Mouse (Mus musculus): ENCODE measurements around the gene Mthfd2. TPM values are rescaled to one million over a fixed set of nuclear protein-coding genes. Genes with fewer than 3 reads are reported as not detected.

Mthfd2 gene
- polyA plus RNA-seq, 1 experiment from 2014 or later, result 27.2 TPM

GRCm38 (mm10) chr6:83327591-83328190 is 2.0 kb upstream of the Mthfd2 start:
- Histone ChIP-seq H3K36me3 (peaks cover 38% of the 10 kb centered on the region), H3K4me2 (replicated peaks) (no peak overlapping the region), H3K9ac (no peak overlapping the region), H3K4me1 (peaks cover 12% of the 10 kb centered on the region), H3K4me3 (replicated peaks) (no peak overlapping the region), H3K27ac (replicated peaks) (no peak overlapping the region), H3K27me3 (no peaks in the 10 kb centered on the region), H3K9me3 (replicated peaks) (no peaks in the 10 kb centered on the region)
- ATAC-seq (ENCODE audit: insufficient number of reproducible peaks, low FRiP score, low TSS enrichment, low read depth), result no peak
- WGBS, result 81% methylated on average over 3 of the region's 3 CpGs

- no peaks in the 10 kb centered on the region for H3K9me3 ChIP-seq (replicated peaks)
- peak overlapping the region; percentile 81 for H3K4me3 ChIP-seq (replicated peaks)
- H3K27me3 ChIP-seq, result no peaks in the 10 kb centered on the region
- 48% methylated on average over 6 of the region's 6 CpGs for WGBS
- peaks cover 12% of the 10 kb centered on the region for H3K4me1 ChIP-seq
- H3K4me2 ChIP-seq (replicated peaks), result peak overlapping the region; percentile 72
- H3K9ac ChIP-seq, result peak overlapping the region; percentile 78; the same call in 1 of the 2 replicates
- peaks cover 30% of the 10 kb centered on the region for H3K36me3 ChIP-seq
- ATAC-seq (ENCODE audit: insufficient number of reproducible peaks, low FRiP score, low TSS enrichment, low read depth), result no peak
- H3K27ac ChIP-seq (replicated peaks), result no peak overlapping the region
Measured at GRCm38 (mm10) chr6:83326761-83327160, 1.1 kb upstream of the Mthfd2 start.

DNA sequence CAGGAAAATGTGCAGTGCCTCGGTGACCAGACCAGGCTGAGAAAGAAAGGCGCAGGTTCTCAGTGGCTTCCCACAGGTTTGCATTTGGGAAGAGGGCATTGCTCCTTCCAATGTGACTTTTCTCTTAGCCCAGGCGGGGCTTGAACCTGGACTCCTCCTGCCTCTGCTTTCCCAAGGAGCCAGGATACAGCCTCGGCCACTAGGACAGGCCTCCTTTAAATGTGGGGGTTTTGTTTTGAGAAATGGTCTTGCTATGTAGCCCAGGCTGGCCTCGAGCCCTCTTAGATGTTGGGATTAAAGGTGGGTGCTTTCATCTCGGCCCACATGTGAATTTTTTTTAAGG is 657 bp upstream of the Mthfd2 start:
- peak overlapping the region; percentile 78 for H3K9ac ChIP-seq
- no peak for ATAC-seq (ENCODE audit: insufficient number of reproducible peaks, low FRiP score, low TSS enrichment, low read depth)
- peak overlapping the region; percentile 95 for H3K27ac ChIP-seq (replicated peaks)
- H3K36me3 ChIP-seq, result peaks cover 27% of the 10 kb centered on the region; the same call in 1 of the 2 replicates
- H3K27me3 ChIP-seq, result no peaks in the 10 kb centered on the region
- WGBS, result 7% methylated on average over 6 of the region's 6 CpGs
- H3K4me3 ChIP-seq (replicated peaks), result peak overlapping the region; percentile 81
- no peaks in the 10 kb centered on the region for H3K9me3 ChIP-seq (replicated peaks)
- H3K4me1 ChIP-seq, result peaks cover 12% of the 10 kb centered on the region
- H3K4me2 ChIP-seq (replicated peaks), result peak overlapping the region; percentile 72

- Histone ChIP-seq H3K4me1 (peaks cover 12% of the 10 kb centered on the region), H3K4me2 (replicated peaks) (no peak overlapping the region), H3K27ac (replicated peaks) (no peak overlapping the region), H3K27me3 (no peaks in the 10 kb centered on the region), H3K36me3 (peaks cover 5% of the 10 kb centered on the region; the same call in 1 of the 2 replicates), H3K4me3 (replicated peaks) (no peak overlapping the region), H3K9ac (no peak overlapping the region), H3K9me3 (replicated peaks) (no peaks in the 10 kb centered on the region)
- no peak for ATAC-seq (ENCODE audit: insufficient number of reproducible peaks, low FRiP score, low TSS enrichment, low read depth)
- WGBS, result 69% methylated on average over 8 of the region's 8 CpGs
Measured at GRCm38 (mm10) chr6:83323652-83324419, 1.9 kb downstream of the Mthfd2 start.

DNA sequence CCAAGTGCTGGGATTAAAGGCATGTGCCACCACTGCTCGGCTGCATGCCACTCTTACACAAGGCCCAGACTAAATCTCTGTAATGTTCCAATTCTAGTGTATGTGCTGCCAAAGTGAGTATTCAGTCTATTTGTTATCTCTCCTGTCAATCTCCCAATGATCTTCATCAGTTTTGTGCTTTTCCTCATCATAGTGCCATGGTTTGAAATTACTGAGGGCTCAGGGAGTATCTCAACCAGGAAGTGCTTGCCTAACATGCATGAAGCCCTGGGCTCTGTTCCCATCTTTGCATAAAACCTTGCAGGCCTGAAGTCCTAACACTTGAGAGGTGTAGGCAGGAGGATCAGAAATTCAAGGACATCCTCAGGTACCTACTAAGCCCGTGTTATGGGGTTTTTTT is 2.9 kb downstream of the Mthfd2 start:
- Histone ChIP-seq H3K27ac (replicated peaks) (no peak overlapping the region), H3K9ac (no peak overlapping the region), H3K27me3 (no peaks in the 10 kb centered on the region), H3K36me3 (no peaks in the 10 kb centered on the region), H3K4me2 (replicated peaks) (no peak overlapping the region), H3K4me3 (replicated peaks) (no peak overlapping the region), H3K4me1 (peaks cover 12% of the 10 kb centered on the region), H3K9me3 (replicated peaks) (no peaks in the 10 kb centered on the region)
- 64% methylated on average over 2 of the region's 2 CpGs for WGBS
- ATAC-seq (ENCODE audit: insufficient number of reproducible peaks, low FRiP score, low TSS enrichment, low read depth), result no peak

- 69% methylated on average over 1 of the region's 1 CpGs for WGBS
Measured at GRCm38 (mm10) chr6:83321927-83322326, 3.8 kb downstream of the Mthfd2 start.

GRCm38 (mm10) chr6:83317108-83317741 is 8.5 kb downstream of the Mthfd2 start:
- Histone ChIP-seq H3K36me3 (peaks cover under 1% of the 10 kb centered on the region; the same call in 1 of the 2 replicates), H3K9ac (peak overlapping the region; percentile 68), H3K4me3 (replicated peaks) (peak overlapping the region; percentile 95), H3K4me1 (peaks cover 13% of the 10 kb centered on the region; the same call in 1 of the 2 replicates), H3K9me3 (replicated peaks) (no peaks in the 10 kb centered on the region), H3K27me3 (no peaks in the 10 kb centered on the region), H3K27ac (replicated peaks) (peak overlapping the region; percentile 75), H3K4me2 (replicated peaks) (peak overlapping the region; percentile 90)
- WGBS, result under 1% methylated on average over 52 of the region's 52 CpGs
- ATAC-seq (ENCODE audit: insufficient number of reproducible peaks, low FRiP score, low TSS enrichment, low read depth), result peak; percentile 98

More at GRCm38 (mm10) chr6:83321927-83322326, 3.8 kb downstream of the Mthfd2 start:
- Histone ChIP-seq H3K9me3 (replicated peaks) (no peaks in the 10 kb centered on the region), H3K9ac (no peak overlapping the region), H3K27me3 (no peaks in the 10 kb centered on the region), H3K4me3 (replicated peaks) (no peak overlapping the region), H3K4me1 (peaks cover 8% of the 10 kb centered on the region), H3K27ac (replicated peaks) (no peak overlapping the region), H3K4me2 (replicated peaks) (no peak overlapping the region), H3K36me3 (no peaks in the 10 kb centered on the region)
- no peak for ATAC-seq (ENCODE audit: insufficient number of reproducible peaks, low FRiP score, low TSS enrichment, low read depth)

DNA sequence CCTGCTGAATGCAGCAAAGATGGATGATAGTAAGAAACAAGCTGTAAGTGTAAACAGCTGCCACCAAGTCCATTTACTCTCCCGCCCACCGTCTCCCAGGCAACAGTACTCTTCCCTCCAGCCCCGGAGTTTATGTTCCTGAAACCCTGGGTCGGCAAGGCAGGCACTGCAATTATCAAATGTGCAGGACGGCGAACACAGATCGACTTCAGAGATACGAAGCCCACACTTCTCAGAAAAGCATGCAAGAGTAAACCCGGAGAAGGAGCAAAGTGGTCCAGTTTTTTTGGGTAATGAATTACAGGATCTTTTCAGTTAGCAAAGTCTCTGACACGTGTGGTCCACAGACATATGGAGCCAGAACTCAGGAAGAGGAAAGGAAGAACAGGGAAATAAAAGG is 9.7 kb downstream of the Mthfd2 start:
- no peaks in the 10 kb centered on the region for H3K9me3 ChIP-seq (replicated peaks)
- H3K36me3 ChIP-seq, result peaks cover 10% of the 10 kb centered on the region
- H3K4me3 ChIP-seq (replicated peaks), result peak overlapping the region; percentile 95
- H3K4me2 ChIP-seq (replicated peaks), result peak overlapping the region; percentile 90
- 6% methylated on average over 10 of the region's 10 CpGs for WGBS
- H3K4me1 ChIP-seq, result peaks cover 13% of the 10 kb centered on the region; the same call in 1 of the 2 replicates
- H3K27ac ChIP-seq (replicated peaks), result no peak overlapping the region
- no peak overlapping the region for H3K9ac ChIP-seq
- H3K27me3 ChIP-seq, result no peaks in the 10 kb centered on the region
- no peak for ATAC-seq (ENCODE audit: insufficient number of reproducible peaks, low FRiP score, low TSS enrichment, low read depth)

DNA sequence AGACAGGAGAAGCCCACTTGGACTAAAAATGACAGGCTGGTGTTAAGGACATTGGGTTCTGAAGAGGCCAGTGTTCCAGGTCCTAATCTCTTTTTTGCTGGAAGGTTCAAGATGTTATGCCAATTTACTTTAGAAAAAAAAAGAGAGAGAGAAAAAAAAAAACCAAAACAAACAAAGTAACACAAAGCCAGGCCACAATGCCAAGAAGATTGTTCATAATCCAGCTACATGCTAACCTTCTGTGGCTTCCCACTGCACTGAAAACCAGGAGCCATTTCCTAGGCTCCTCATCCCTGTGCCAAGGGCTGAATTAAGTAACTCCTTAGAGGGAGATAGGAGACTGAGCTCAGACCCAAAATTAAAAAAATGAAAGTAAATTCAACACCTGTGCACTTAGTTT is 10.4 kb downstream of the Mthfd2 start:
- peaks cover 18% of the 10 kb centered on the region for H3K36me3 ChIP-seq
- H3K9me3 ChIP-seq (replicated peaks), result no peaks in the 10 kb centered on the region
- H3K4me2 ChIP-seq (replicated peaks), result no peak overlapping the region
- H3K4me3 ChIP-seq (replicated peaks), result no peak overlapping the region
- no peaks in the 10 kb centered on the region for H3K27me3 ChIP-seq
- H3K27ac ChIP-seq (replicated peaks), result no peak overlapping the region
- H3K9ac ChIP-seq, result no peak overlapping the region
- H3K4me1 ChIP-seq, result peaks cover 13% of the 10 kb centered on the region; the same call in 1 of the 2 replicates
- no peak for ATAC-seq (ENCODE audit: insufficient number of reproducible peaks, low FRiP score, low TSS enrichment, low read depth)

DNA sequence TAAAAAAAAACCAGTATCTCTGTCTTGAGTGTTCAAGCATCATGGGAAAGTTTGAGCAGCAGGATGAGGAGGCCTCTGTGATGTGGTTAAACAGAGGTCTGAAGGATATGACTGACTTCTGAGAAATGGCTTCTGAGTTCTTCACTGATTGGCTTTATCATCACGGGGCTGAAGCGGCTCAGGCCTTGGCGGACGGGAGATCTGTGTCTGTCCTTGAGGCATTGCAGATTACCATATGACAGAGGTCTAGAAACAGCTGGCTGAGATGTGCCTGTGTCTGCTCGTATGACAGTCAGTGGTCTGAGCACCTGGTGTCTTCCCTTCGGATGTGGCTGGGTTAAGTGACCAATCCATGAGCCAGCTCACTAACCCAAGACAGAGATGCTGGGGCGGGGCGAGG is 13.2 kb downstream of the Mthfd2 start:
- no peak for ATAC-seq (ENCODE audit: insufficient number of reproducible peaks, low FRiP score, low TSS enrichment, low read depth)
- peaks cover 13% of the 10 kb centered on the region; the same call in 1 of the 2 replicates for H3K4me1 ChIP-seq
- H3K4me3 ChIP-seq (replicated peaks), result no peak overlapping the region
- H3K9ac ChIP-seq, result no peak overlapping the region
- H3K27me3 ChIP-seq, result no peaks in the 10 kb centered on the region
- H3K4me2 ChIP-seq (replicated peaks), result no peak overlapping the region
- 81% methylated on average over 8 of the region's 8 CpGs for WGBS
- no peak overlapping the region for H3K27ac ChIP-seq (replicated peaks)
- no peaks in the 10 kb centered on the region for H3K9me3 ChIP-seq (replicated peaks)
- peaks cover 33% of the 10 kb centered on the region for H3K36me3 ChIP-seq

DNA sequence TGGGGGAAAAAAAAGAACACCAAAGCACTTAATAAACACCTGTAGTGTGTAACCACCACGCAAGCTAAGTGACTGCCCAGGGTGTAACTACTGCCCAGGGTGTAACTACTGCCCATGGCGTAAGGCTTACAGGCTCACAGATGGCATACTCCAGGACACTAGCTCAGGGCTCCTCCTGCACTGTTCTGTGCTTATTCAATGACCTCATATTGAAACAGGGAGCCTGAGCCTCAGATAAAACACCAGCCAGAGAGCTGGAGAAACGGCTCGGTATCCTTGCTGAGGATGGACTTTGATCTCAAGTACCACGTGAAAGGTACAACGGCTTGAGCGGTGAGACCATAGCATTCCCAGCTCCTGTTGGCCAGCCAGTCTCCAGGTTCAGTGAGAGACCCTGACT is 13.7 kb downstream of the Mthfd2 start:
- Histone ChIP-seq H3K4me1 (peaks cover 13% of the 10 kb centered on the region; the same call in 1 of the 2 replicates), H3K9me3 (replicated peaks) (no peaks in the 10 kb centered on the region), H3K4me3 (replicated peaks) (no peak overlapping the region), H3K36me3 (peaks cover 38% of the 10 kb centered on the region), H3K9ac (no peak overlapping the region), H3K27ac (replicated peaks) (no peak overlapping the region), H3K27me3 (no peaks in the 10 kb centered on the region), H3K4me2 (replicated peaks) (no peak overlapping the region)
- 87% methylated on average over 7 of the region's 7 CpGs for WGBS
- no peak for ATAC-seq (ENCODE audit: insufficient number of reproducible peaks, low FRiP score, low TSS enrichment, low read depth)

Measured in embryonic facial prominence, embryonic 15.5 days (tissue).